Mouse (Mus musculus) splenic B cell, adult 2 months (primary cell): ENCODE results near the gene Lcn2.

ENCODE experiments used
- DNase-seq: peaks from one replicate; pipeline ENCODE4 v3.0.0-alpha.2; 2011; ENCODE audit warnings: low read depth, low spot score
- H3K27me3 ChIP-seq: 2 replicates; pipeline ENCODE4 v1.6.1; 2012; ENCODE audit warnings: mild to moderate bottlenecking, low read length, moderate library complexity, mixed read lengths; ENCODE audit not compliant: control insufficient read depth, poor library complexity, insufficient read depth, severe bottlenecking
- H3K36me3 ChIP-seq: 2 replicates; pipeline ENCODE4 v1.6.1; 2012; ENCODE audit warnings: mild to moderate bottlenecking, low read length, moderate library complexity, mixed read lengths; ENCODE audit not compliant: control insufficient read depth, poor library complexity, insufficient read depth, severe bottlenecking

The Lcn2 gene

GRCm38 (mm10) chr2:32395946-32396621 is 8.0 kb upstream of the Lcn2 start:
- peak; percentile 92 for DNase-seq
- H3K36me3 ChIP-seq, result no peaks in the 10 kb centered on the region
- no peaks in the 10 kb centered on the region for H3K27me3 ChIP-seq

GRCm38 (mm10) chr2:32395484-32395945 is 7.5 kb upstream of the Lcn2 start, which contains the start of gene Ptges2:
TSS of gene Ptges2 (plus strand) at chr2:32395896.
- Histone ChIP-seq H3K27me3 (no peaks in the 10 kb centered on the region), H3K36me3 (no peaks in the 10 kb centered on the region)
- peak; percentile 89 for DNase-seq

GRCm38 (mm10) chr2:32394973-32395372 is 6.9 kb upstream of the Lcn2 start:
- no peaks in the 10 kb centered on the region for H3K27me3 ChIP-seq
- H3K36me3 ChIP-seq, result no peaks in the 10 kb centered on the region
- DNase-seq, result peak; percentile 43

- H3K27me3 ChIP-seq, result no peaks in the 10 kb centered on the region
Observed at GRCm38 (mm10) chr2:32392063-32392462, 4.0 kb upstream of the Lcn2 start.

GRCm38 (mm10) chr2:32390871-32391270 is 2.8 kb upstream of the Lcn2 start:
- H3K36me3 ChIP-seq, result no peaks in the 10 kb centered on the region
- no peak for DNase-seq
- H3K27me3 ChIP-seq, result no peaks in the 10 kb centered on the region

More at GRCm38 (mm10) chr2:32392063-32392462, 4.0 kb upstream of the Lcn2 start:
- no peak for DNase-seq
- no peaks in the 10 kb centered on the region for H3K36me3 ChIP-seq

GRCm38 (mm10) chr2:32389157-32389556 is 1.1 kb upstream of the Lcn2 start:
- no peak for DNase-seq
- H3K27me3 ChIP-seq, result no peaks in the 10 kb centered on the region

GRCm38 (mm10) chr2:32382689-32383088 is 5.4 kb downstream of the Lcn2 start:
- no peak for DNase-seq
- Histone ChIP-seq H3K36me3 (no peaks in the 10 kb centered on the region; the same call in 1 of the 2 replicates), H3K27me3 (no peaks in the 10 kb centered on the region)

More at GRCm38 (mm10) chr2:32389157-32389556, 1.1 kb upstream of the Lcn2 start:
- no peaks in the 10 kb centered on the region for H3K36me3 ChIP-seq

GRCm38 (mm10) chr2:32381775-32382223 is 6.3 kb downstream of the Lcn2 start, which contains the start of gene 1110008P14Rik:
TSS of gene 1110008P14Rik (minus strand) at chr2:32381938.
- no peaks in the 10 kb centered on the region; the same call in none of the 2 replicates for H3K36me3 ChIP-seq
- DNase-seq, result peak; percentile 97
- no peaks in the 10 kb centered on the region for H3K27me3 ChIP-seq

GRCm38 (mm10) chr2:32381141-32381774 is 6.8 kb downstream of the Lcn2 start:
- Histone ChIP-seq H3K27me3 (no peaks in the 10 kb centered on the region), H3K36me3 (peaks cover 2% of the 10 kb centered on the region)
- DNase-seq, result no peak

GRCm38 (mm10) chr2:32380001-32380500 is 8.0 kb downstream of the Lcn2 start:
- Histone ChIP-seq H3K27me3 (no peaks in the 10 kb centered on the region), H3K36me3 (peaks cover 2% of the 10 kb centered on the region)
- DNase-seq, result no peak

GRCm38 (mm10) chr2:32376963-32377362 is 11.1 kb downstream of the Lcn2 start:
- peaks cover 7% of the 10 kb centered on the region for H3K36me3 ChIP-seq
- H3K27me3 ChIP-seq, result no peaks in the 10 kb centered on the region
- no peak for DNase-seq

GRCm38 (mm10) chr2:32375317-32375940 is 12.6 kb downstream of the Lcn2 start:
- Histone ChIP-seq H3K36me3 (peaks cover 13% of the 10 kb centered on the region), H3K27me3 (no peaks in the 10 kb centered on the region)
- no peak for DNase-seq

- no peak for DNase-seq
- Histone ChIP-seq H3K27me3 (no peaks in the 10 kb centered on the region), H3K36me3 (peaks cover 19% of the 10 kb centered on the region)
Observed at GRCm38 (mm10) chr2:32374191-32374590, 13.9 kb downstream of the Lcn2 start.

- Histone ChIP-seq H3K27me3 (no peaks in the 10 kb centered on the region), H3K36me3 (peaks cover 14% of the 10 kb centered on the region)
- DNase-seq, result no peak
Observed at GRCm38 (mm10) chr2:32367315-32367714, 20.7 kb downstream of the Lcn2 start.

GRCm38 (mm10) chr2:32364121-32364520 is 23.9 kb downstream of the Lcn2 start:
- Histone ChIP-seq H3K36me3 (peaks cover 1% of the 10 kb centered on the region), H3K27me3 (no peaks in the 10 kb centered on the region)
- no peak for DNase-seq
